Mouse (Mus musculus): ENCODE data around the gene Trpm7.
"Not testable (repeated sequence)": the region's sequence is repeated elsewhere in the genome, so short reads cannot be mapped to it uniquely, and the experiment has no call there.

Gene Trpm7

GRCm38 (mm10) chr2:126875871-126876796, at the start of gene Trpm7:
TSS of gene Trpm7 (minus strand) at chr2:126876230.
- DNase-seq = peak; percentile 93 to 96

DNA sequence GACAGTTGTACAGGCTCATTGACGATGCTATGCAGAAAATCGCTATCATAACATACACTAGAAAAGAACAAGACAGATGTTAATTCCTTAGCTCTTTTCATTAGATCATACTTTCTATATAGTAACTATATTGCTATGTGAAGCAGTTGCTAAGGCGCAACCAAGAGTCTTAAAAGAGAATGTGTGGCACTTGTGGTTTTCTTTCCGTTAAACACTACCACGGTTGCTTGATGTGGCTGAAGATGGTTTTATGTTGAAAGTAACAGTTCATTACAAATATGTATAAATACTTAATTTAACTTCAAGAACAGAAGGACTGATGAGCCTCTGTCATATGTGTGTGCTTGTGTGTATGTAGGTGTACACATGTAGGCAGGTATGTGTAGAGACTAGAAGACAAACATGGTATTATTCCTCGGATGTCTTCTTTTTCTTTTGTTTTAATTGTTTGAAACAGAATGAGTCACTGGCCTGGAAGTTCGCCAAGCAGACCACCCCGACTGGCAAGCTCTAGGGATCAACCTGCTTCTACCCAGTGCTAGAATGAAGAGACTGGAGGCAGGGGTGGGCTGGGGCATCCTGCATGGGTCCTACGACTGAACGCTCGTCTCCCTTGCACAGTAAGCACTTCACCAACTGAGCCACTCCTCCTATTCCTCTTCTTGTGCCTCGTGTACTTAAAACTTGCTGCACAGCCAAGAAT, 44.5 kb upstream of the Trpm7 start:
- DNase-seq = no peak

DNA sequence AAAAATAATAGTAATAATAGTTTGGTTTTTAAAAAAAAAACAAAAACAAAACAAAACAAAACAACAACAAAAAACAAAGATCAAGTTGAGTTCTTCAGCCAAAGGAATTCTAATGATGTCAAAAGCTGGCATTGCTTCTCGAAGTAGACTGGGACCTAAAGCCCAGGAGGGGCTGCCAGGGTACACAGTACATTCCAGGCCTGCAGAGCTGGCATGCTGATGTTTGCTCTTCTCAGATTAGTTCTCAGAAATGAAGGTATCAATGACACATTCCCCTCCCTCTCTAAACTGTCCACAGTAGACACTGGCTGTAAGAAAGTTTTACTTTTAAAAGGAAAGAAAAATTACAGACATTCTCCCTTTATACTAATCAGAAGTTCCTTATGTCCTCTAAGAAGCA, 40.2 kb upstream of the Trpm7 start:
- no peak for DNase-seq

GRCm38 (mm10) chr2:126914096-126914495, 38.1 kb upstream of the Trpm7 start:
- no peak for DNase-seq

GRCm38 (mm10) chr2:126904162-126904561, 28.1 kb upstream of the Trpm7 start:
- DNase-seq = no peak

- peak in 1 of 2 experiments; percentile 24 for DNase-seq
Observed at GRCm38 (mm10) chr2:126897511-126897910, 21.5 kb upstream of the Trpm7 start.

DNA sequence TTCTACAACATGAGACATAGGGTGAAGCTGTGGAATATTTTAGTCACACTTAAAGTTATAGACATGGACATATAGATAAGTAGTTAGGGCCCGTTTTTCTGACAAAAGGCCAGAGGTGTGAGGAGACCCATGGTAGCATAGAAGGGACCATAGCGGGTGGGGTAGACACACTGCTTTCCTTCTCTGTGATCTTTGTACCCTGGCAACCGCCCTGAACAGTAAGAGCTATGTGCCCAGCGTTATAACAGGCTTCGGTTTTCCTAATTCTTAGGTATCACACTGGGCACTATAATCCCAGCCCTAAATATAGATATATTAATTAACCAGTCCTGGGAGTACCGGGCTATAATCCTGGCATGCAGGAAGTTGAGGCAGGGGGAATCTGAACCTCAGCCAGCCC, 20.9 kb upstream of the Trpm7 start:
- no peak for DNase-seq

DNA sequence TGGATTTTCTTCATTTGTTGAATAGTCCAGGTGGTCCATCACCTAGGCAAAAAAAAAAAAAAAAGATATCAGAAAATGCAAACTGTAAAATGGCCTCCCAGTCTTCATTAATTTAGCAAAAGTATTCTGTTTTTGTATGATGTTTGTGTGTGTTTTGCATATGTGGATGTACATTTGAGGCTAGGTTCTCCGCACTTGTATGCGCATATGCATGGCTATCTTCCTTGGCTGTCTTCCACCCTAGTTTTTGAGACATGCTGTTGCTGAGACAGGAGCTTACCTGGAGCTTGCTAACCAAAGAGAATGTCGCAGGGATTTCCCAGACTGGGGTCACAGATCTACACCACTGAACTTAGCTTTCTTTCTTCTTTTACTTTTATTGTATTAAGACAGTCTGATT, 18.2 kb upstream of the Trpm7 start:
- DNase-seq = no peak

DNA sequence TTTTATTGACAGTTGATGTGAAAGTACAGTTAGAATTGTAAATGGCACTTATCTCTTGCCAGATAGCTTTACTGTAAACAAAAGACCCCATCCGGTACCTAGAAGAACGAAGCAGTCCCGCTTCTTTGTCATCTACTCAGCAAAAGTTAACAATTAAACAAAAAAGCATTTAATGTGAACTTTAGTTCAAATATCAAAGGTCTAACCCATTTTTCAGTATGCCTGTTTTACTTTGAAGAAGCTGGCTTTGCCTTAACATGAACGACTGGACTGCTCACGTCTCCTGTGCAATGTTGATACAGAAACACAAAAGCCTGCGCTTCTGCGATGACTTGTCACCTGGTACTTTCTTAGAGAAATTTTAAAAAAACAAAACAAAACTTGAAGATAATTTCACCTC, 16.3 kb upstream of the Trpm7 start:
- no peak for DNase-seq

DNA sequence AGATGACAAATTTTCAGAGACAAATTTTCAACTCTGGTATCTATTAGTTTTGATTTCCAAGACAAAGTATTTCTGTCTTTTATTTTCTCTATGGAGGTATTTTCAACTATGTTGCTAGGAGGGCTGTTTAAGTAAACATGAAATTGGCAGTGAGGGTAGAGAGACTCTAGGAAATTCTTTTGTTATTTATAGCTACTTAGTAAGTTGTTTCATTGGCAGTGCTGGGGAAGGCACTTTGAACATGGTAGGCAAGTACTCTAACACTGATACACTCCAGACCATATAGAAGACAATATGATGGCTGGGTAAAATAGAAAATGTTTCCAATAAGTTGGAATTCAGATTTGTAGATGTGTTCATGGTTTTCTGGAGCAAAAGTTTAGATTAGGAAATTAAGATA, 15.7 kb upstream of the Trpm7 start:
- DNase-seq = no peak

GRCm38 (mm10) chr2:126887141-126887540, 11.1 kb upstream of the Trpm7 start:
- no peak for DNase-seq

DNA sequence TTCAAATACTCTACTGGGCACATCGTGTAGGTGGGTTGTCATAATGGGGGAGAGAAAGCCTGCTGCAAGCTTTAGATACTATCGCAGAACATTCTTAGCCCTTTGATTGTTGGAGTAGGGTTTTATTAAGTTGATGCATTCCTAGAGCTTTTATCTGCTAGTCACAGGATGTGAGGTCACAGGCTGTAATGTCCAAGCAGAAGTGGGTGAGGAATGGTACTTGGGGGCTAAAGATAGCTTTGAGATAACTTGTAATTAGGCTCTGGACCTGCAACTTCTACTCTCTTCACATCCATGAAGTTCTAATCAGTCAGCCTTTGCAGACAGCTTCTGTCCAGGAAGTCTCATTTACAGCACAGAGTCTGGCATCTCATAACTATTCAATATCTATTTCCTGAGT, 9.8 kb upstream of the Trpm7 start:
- no peak for DNase-seq

DNA sequence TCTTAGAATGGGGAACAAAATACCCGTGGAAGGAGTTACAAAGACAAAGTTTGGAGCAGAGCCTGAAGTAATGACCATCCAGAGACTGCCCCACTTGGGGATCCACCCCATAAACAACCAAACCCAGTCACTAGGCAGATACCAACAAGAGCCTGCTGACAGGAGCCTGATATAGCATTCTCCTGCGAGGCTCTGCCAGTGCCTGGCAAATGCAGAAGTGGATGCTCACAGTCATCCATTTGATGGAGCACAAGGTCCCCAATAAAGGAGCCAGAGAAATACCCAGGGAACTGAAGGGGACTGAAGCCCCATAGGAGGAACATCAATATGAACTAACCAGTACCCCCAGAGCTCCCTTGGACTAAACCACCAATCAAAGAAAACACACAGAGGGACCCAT, 6.7 kb upstream of the Trpm7 start:
- not testable (repeated sequence) for DNase-seq

DNA sequence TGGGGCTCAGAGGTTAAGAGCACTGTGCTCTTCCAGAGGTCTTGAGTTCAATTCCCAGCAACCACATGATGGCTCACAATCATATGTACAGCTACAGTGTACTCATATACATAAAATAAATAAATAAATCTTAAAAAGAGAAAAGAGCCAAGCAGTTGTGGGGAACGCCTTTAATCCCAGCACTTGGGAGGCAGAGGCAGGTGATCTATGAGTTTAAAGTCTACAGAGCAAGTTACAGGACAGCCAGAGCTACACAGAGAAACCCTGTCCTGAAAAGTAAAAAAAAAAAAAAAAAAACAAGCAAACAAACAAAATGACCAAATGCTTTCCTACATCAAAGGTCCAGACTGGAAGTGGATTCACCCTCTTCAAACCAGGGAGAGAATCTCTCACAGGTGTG, 2.0 kb upstream of the Trpm7 start:
- no peak for DNase-seq

DNA sequence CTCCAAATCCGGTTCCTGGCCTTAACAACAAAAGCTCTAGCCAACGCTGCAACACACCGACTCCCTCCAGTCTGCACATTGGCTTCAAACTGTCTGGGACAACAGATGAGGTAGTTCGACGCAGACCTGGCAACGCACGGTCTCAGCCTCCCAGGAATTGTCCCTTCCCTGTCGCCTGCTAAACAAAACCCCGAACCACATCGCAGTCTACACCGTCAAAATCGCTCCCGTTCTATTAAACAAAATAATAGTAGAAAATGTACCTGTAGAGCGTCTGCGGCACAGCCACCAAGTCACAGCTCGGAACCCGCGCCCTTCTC, 554 bp downstream of the Trpm7 start:
- no peak for DNase-seq

DNA sequence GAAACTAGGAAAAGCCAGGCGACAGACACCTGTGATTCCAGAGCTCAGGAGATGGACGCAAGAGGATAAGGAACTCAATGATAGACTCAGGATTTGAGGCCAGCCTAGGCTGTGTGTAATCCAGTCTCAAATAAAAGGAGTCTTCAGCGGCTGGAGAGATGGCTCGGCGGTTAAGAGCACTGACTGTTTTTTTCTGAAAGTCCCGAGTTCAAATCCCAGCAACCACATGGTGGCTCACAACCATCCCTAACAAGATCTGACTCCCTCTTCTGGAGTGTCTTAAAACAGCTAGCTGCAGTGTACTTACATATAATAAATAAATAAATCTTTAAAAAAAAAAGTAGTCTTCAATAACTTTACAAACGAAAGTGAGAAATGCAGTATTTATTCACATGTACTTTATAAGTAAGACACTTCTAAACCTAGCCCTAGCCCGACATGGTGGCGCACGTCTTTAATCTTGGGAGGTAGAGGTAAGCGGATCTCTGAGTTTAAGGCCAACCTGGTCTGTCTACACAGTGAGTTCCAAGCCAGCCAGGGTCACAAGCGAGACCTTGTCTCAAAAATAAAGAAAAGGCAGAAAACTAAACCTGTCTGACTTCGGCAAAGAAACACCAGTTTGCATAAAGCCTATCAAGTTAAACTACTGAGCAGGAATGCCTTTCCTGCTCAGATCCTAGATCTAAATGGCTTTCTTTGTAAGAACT, 1.1 kb downstream of the Trpm7 start:
- DNase-seq = peak; percentile 17 to 31

DNA sequence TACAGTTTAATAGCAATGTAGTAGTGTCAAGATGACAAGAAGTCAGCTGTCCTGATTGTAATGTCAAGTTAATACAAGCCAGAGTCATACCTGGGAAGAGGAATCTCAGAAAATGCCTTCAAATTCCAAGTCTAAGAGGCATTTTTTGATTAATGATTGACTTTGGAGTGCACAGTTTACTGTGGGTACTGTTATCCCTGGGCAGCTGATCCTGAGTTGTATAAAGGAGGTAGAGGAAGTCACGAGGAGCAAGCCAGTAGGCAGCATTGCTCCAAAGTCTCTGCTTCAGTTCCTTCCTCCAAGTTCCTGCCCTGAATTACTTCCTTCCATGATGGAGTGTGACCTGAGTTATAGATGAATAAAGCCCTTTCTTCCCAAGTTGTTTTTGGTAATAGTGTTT, 9.7 kb downstream of the Trpm7 start:
- DNase-seq = no peak

DNA sequence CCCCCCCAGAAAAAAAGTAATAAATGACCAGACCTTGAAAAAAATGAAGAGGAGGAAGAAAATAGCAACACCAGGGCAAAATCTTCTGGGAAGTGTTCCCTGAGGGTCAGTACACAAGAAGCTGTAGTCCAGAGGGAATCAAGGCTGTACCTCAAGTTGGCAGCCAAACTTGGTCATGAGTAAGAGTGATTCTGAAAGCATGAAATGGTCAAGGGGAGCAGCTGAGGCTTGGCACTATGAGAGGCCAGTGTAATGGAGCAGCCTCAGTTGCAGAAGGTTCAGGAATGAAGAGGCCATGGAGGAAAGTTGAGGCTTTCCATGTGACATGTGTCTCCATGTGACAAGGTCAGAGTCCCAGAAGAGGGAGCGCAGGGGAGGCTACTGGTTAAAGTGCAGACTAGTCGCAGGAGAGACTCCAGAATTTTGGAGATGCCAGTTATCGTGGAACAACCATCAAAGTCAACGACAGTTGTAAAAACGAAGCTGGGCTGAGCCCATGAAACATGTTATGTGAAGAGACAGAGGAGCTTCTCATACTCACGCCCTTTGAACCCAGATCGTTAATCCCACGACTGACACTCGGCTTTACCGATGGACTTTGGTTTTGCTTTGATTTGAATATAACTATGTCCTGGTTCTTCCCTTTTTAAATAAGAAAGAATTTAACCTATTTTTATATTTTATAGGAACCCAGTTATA, 10.4 kb downstream of the Trpm7 start:
- peak in 1 of 2 experiments; percentile 10 for DNase-seq

- no peak for DNase-seq
Observed at GRCm38 (mm10) chr2:126865026-126865425, 11.0 kb downstream of the Trpm7 start.

GRCm38 (mm10) chr2:126844751-126845150, 31.3 kb downstream of the Trpm7 start:
- no peak for DNase-seq

DNA sequence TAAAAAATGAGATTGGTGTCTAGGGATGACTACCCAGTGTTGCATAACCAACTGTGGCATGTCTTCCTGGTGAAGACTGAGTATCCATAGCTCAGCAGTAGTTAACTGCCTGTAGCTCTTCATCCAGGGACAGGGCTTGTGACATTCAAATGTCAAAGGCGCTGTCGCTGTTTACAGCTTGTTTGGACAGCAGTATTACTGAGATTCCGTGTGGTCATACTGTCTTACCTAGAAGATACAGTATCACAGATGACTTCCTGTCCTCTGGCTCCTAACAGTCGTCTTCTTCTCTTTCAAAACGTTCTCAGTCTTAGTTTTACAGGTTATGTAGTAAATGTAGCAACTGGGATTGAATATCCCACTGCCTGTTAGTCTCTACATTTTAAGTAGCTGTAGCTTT, 37.2 kb downstream of the Trpm7 start:
- no peak for DNase-seq

- no peak for DNase-seq
Observed at GRCm38 (mm10) chr2:126817414-126817813, 58.6 kb downstream of the Trpm7 start.

All from kidney, postnatal 4 days (tissue).